Mouse (Mus musculus) bone marrow macrophage, adult 2 months (primary cell): Measurements from ENCODE around the gene Olfr458.
"Not testable (repeated sequence)": the region's sequence is repeated elsewhere in the genome, so short reads cannot be mapped to it uniquely, and the experiment has no call there.

Experiments used
- CTCF ChIP-seq: IDR thresholded peaks from 2 replicates; pipeline ENCODE4 v1.5.1; 2012; ENCODE audit warnings: low read depth, mild to moderate bottlenecking, low read length, moderate library complexity
- POLR2A ChIP-seq: IDR thresholded peaks from 2 replicates; pipeline ENCODE4 v1.6.1; 2012; ENCODE audit warnings: mild to moderate bottlenecking, low read depth, low read length, borderline replicate concordance

DNA sequence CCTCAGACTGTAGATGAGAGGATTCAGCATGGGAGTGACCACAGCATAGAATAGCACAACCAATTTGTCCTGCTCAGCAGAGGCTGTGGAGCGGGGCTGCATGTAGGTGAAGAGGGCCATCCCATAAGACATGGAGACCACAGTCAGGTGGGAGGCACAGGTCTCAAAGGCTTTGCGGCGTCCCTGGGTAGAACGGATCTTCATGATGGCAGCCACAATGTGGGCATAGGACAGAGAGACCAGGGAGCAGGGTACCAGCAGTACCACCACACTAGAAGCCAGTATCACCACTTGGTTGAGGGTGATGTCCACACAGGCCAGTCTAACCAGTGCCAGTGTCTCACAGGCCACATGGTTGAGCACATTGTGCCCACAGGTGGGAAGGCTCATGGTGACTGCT, 6.3 kb upstream of the Olfr458 start:
- TF ChIP-seq CTCF, POLR2A: not testable (repeated sequence)
